Mouse (Mus musculus): ENCODE measurements around the gene Cdh13. TPM values are rescaled to one million over a fixed set of nuclear protein-coding genes. Genes with fewer than 3 reads are reported as not detected.

Gene Cdh13
- polyA plus RNA-seq, 1 experiment = 44.3 TPM

DNA sequence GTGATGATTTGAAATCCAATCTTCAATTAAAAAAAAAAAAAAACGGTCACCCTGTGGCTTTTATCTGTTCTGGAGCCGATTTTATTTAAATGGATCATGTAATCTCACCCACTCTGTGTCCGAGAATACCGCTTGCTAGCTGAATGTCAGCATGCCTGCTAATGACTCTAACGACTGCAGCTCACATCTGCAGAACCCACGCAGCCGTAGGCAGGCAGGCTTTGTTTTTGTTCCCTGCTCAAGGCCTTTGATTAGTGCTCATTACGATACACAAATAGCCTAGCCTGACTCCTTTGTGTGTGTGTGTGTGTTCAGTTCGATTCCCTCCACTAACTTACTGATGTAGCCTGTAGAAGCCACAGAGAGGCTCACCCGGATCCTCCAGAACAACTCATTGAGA is 531.5 kb downstream of the Cdh13 start:
- Histone ChIP-seq H3K4me3 (replicated peaks; ENCODE audit: extremely low read depth, low read depth, low read length) (no peak overlapping the region), H3K4me1 (ENCODE audit: control insufficient read depth, insufficient read depth, low read length) (no peaks in the 10 kb centered on the region)
- TF ChIP-seq POLR2A (IDR thresholded peaks at IDR 0.05; ENCODE audit: borderline replicate concordance, extremely low read depth, low read depth, low read length) (no peak), CTCF (IDR thresholded peaks at IDR 0.05; ENCODE audit: insufficient read depth, low read length) (no peak)
- DNase-seq = no peak
- WGBS = 73% methylated on average over 10 of the region's 10 CpGs

DNA sequence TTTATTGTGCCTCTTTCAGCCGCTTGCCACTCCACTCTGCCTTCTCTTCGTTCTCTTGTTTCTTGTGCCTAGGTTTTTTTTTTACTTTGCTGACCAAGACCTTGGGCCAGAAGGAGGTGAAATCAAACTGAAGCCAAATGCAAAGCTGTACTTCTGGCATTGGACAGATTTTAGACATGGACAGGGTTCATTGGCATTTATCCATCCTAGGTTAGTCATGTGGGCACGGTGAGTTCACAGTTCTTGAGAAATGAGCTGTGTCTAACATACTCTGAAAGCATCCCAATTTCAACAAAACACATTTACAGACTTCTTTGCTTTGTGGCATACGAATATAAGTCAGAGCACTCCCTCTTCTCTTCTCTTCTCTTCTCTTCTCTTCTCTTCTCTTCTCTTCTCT is 543.2 kb downstream of the Cdh13 start:
- TF ChIP-seq POLR2A (IDR thresholded peaks at IDR 0.05; ENCODE audit: borderline replicate concordance, extremely low read depth, low read depth, low read length) (no peak), CTCF (IDR thresholded peaks at IDR 0.05; ENCODE audit: insufficient read depth, low read length) (no peak)

DNA sequence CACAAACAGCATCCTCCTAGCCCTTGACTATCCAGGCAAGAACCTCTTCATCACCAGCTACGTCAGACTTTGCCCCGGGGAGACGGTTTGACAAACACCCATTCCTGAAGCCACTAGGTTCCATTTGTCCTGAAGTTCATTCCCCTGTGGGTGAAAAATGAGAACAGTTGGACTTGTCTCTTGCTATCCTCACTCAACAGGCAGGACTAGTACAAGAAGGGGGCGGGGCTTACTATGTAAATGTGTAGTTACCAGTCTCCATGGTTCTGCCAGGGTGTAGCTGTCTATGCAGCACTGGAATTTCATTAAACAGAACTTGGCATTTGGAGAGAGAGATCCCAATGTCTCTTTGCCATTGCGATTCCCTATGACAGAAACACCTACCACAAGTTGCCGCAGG is 544.2 kb downstream of the Cdh13 start:
- 84% methylated on average over 6 of the region's 6 CpGs for WGBS
- Histone ChIP-seq H3K4me3 (replicated peaks; ENCODE audit: extremely low read depth, low read depth, low read length) (no peak overlapping the region), H3K4me1 (ENCODE audit: control insufficient read depth, insufficient read depth, low read length) (no peaks in the 10 kb centered on the region)
- no peak for DNase-seq
- TF ChIP-seq CTCF (IDR thresholded peaks at IDR 0.05; ENCODE audit: insufficient read depth, low read length) (no peak), POLR2A (IDR thresholded peaks at IDR 0.05; ENCODE audit: borderline replicate concordance, extremely low read depth, low read depth, low read length) (no peak)

More for the DNA sequence above, 543.2 kb downstream of the Cdh13 start:
- Histone ChIP-seq H3K4me3 (replicated peaks; ENCODE audit: extremely low read depth, low read depth, low read length) (no peak overlapping the region), H3K4me1 (ENCODE audit: control insufficient read depth, insufficient read depth, low read length) (no peaks in the 10 kb centered on the region)
- DNase-seq = no peak
- 75% methylated on average over 4 of the region's 4 CpGs for WGBS

DNA sequence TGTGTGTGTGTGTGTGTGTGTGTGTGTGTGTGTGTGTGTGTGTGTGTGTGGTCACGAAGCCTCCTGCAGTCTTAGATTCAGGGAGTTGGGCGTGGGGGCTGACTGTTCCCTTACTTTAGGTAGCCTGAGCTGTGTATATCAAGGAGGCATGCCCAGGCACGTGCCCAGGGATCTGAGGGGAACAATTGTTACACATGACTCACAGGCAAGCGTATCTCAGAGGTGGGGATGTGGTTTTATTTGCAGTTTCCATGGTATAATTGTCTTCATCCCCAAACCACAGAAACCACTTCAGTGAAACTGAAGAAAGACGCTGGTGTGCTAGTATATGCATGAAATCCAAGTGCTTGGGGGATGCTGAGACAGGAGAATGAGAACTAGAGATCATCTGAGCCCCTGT is 546.8 kb downstream of the Cdh13 start:
- 46% methylated on average over 5 of the region's 5 CpGs for WGBS
- H3K4me3 ChIP-seq (replicated peaks; ENCODE audit: extremely low read depth, low read depth, low read length) = no peak overlapping the region
- no peak for TF ChIP-seq CTCF (IDR thresholded peaks at IDR 0.05; ENCODE audit: insufficient read depth, low read length)
- no peak for TF ChIP-seq POLR2A (IDR thresholded peaks at IDR 0.05; ENCODE audit: borderline replicate concordance, extremely low read depth, low read depth, low read length)
- H3K4me1 ChIP-seq (ENCODE audit: control insufficient read depth, insufficient read depth, low read length) = no peaks in the 10 kb centered on the region
- DNase-seq = no peak

DNA sequence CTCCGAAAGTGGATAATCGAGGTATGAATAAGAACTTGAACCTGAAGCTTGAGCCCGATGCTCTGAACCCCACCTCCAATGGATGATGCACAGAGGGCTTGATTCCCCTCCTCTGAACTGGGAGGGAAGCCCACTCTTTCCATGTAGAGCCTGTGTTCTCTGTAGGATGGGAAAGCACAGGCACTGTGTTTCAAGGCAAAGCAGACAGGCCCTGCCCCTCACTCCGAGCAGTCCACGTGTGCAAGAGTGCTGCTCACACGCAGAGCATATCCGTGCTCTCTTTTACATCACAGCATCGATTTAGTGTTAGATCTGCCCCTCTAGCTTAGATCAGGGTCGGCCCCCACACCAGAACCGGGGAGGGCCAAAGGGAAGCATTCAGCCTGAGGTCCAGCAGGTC is 547.5 kb downstream of the Cdh13 start:
- 79% methylated on average over 10 of the region's 10 CpGs for WGBS
- H3K4me3 ChIP-seq (replicated peaks; ENCODE audit: extremely low read depth, low read depth, low read length) = no peak overlapping the region
- TF ChIP-seq POLR2A (IDR thresholded peaks at IDR 0.05; ENCODE audit: borderline replicate concordance, extremely low read depth, low read depth, low read length) = no peak
- no peak for TF ChIP-seq CTCF (IDR thresholded peaks at IDR 0.05; ENCODE audit: insufficient read depth, low read length)
- no peaks in the 10 kb centered on the region for H3K4me1 ChIP-seq (ENCODE audit: control insufficient read depth, insufficient read depth, low read length)
- no peak for DNase-seq

DNA sequence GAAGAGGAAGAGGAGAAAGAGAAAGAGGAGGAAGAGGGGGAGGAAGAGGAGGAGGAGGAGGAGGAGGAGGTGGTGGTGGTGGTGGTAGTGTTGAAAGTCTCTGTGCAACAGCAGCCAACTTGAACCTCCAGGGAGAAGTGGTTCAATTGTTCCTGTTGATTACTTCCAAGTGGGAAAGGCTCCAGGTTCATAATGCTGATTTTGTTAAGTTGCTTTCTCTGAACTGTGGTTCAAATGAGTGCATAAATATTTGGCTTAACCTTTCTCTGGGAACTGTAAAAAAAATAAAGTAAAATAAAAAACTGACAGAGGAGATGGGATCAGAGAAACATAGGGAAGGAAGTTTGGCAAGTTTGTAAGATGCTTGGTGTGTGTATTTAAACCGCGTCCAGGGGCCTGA is 555.3 kb downstream of the Cdh13 start:
- no peaks in the 10 kb centered on the region for H3K4me1 ChIP-seq (ENCODE audit: control insufficient read depth, insufficient read depth, low read length)
- no peak overlapping the region for H3K4me3 ChIP-seq (replicated peaks; ENCODE audit: extremely low read depth, low read depth, low read length)
- TF ChIP-seq POLR2A (IDR thresholded peaks at IDR 0.05; ENCODE audit: borderline replicate concordance, extremely low read depth, low read depth, low read length) (no peak), CTCF (IDR thresholded peaks at IDR 0.05; ENCODE audit: insufficient read depth, low read length) (no peak)
- no peak for DNase-seq
- WGBS = 61% methylated on average over 2 of the region's 2 CpGs

DNA sequence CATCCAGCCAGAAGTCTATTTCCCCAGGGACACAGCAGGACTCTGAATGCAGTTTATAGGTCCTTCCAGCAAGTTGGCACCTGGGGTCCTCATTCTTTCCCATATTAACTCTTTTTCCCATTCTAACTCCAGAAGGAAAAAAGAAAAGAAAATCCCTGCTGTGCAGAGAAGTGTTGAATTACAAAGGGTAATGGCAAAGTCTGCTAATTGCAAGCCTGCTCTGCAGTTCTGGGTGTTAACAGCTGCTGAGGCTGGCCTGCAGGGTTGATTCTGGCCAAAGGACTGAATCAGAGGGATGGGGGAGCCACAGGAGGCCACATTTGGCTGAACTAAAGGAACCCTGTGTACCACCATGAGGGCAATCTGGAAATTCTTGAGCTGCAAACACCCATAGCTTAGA is 562.2 kb downstream of the Cdh13 start:
- no peak for DNase-seq
- Histone ChIP-seq H3K4me1 (ENCODE audit: control insufficient read depth, insufficient read depth, low read length) (no peaks in the 10 kb centered on the region), H3K4me3 (replicated peaks; ENCODE audit: extremely low read depth, low read depth, low read length) (no peak overlapping the region)
- no peak for TF ChIP-seq CTCF (IDR thresholded peaks at IDR 0.05; ENCODE audit: insufficient read depth, low read length)
- no peak for TF ChIP-seq POLR2A (IDR thresholded peaks at IDR 0.05; ENCODE audit: borderline replicate concordance, extremely low read depth, low read depth, low read length)

DNA sequence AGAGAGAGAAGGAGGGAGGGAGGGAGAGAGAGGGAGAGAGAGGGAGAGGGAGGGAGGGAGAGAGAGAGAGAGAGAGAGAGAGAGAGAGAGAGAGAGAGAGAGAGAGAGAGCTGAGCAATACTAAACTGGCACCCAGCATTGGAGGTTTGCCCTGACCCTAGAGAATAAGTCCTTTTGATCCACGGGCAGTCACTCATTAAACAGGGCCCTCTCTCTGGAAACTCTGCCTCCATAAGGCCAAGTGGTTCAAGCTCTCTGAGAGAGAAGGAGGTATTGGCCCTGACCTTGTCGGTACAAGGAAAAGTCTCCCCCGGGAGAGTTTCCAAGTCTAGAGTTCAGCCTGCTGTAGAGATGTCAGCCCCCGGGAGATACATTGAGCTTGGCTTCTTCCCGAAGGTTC is 564.5 kb downstream of the Cdh13 start:
- TF ChIP-seq POLR2A (IDR thresholded peaks at IDR 0.05; ENCODE audit: borderline replicate concordance, extremely low read depth, low read depth, low read length) = no peak
- TF ChIP-seq CTCF (IDR thresholded peaks at IDR 0.05; ENCODE audit: insufficient read depth, low read length) = no peak
- WGBS = 48% methylated on average over 5 of the region's 5 CpGs
- H3K4me3 ChIP-seq (replicated peaks; ENCODE audit: extremely low read depth, low read depth, low read length) = no peak overlapping the region
- H3K4me1 ChIP-seq (ENCODE audit: control insufficient read depth, insufficient read depth, low read length) = no peaks in the 10 kb centered on the region
- no peak for DNase-seq

DNA sequence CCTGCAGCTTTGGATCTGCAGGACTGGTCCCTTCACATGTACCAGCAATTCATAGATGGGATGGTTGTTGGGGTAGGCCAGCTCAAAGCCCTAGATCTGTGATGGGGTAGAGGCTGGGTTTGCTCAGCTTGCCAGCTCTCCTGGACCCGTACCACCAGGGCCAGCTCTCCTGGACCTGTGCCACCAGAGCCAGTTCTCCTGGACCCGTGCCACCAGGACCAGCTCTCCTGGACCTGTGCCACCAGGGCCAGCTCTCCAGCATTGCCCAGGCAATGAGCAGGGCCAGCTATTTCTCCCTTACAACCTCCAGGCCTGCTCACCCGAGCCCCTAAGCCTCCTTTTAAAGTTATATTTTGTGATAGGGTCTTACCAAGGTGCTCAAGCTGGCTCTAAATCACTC is 566.0 kb downstream of the Cdh13 start:
- H3K4me1 ChIP-seq (ENCODE audit: control insufficient read depth, insufficient read depth, low read length) = no peaks in the 10 kb centered on the region
- H3K4me3 ChIP-seq (replicated peaks; ENCODE audit: extremely low read depth, low read depth, low read length) = no peak overlapping the region
- 55% methylated on average over 3 of the region's 3 CpGs for WGBS
- TF ChIP-seq CTCF (IDR thresholded peaks at IDR 0.05; ENCODE audit: insufficient read depth, low read length) = no peak
- TF ChIP-seq POLR2A (IDR thresholded peaks at IDR 0.05; ENCODE audit: borderline replicate concordance, extremely low read depth, low read depth, low read length) = no peak
- DNase-seq = no peak

DNA sequence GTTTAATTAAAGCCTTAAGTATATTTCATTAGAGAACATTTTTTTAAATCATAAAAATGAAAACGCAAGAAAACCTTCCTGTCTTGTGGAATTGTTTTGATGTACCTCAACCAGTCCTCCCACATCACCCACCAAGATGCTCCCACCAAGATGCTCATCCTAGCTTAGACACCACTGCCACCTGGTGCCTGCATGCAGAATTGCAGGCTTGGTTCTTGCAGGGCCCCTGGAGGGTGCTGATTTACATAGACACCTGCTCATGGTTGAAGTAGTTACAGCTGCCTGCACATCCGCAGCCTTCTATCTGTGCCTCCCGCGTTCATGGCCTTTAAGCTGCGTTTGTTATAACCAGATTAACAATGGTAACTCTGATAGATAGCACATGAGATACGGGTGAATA is 566.8 kb downstream of the Cdh13 start:
- WGBS = 30% methylated on average over 6 of the region's 6 CpGs
- Histone ChIP-seq H3K4me1 (ENCODE audit: control insufficient read depth, insufficient read depth, low read length) (no peaks in the 10 kb centered on the region), H3K4me3 (replicated peaks; ENCODE audit: extremely low read depth, low read depth, low read length) (no peak overlapping the region)
- peak; percentile 38 for DNase-seq
- TF ChIP-seq CTCF (IDR thresholded peaks at IDR 0.05; ENCODE audit: insufficient read depth, low read length) = peak; percentile 92
- no peak for TF ChIP-seq POLR2A (IDR thresholded peaks at IDR 0.05; ENCODE audit: borderline replicate concordance, extremely low read depth, low read depth, low read length)

DNA sequence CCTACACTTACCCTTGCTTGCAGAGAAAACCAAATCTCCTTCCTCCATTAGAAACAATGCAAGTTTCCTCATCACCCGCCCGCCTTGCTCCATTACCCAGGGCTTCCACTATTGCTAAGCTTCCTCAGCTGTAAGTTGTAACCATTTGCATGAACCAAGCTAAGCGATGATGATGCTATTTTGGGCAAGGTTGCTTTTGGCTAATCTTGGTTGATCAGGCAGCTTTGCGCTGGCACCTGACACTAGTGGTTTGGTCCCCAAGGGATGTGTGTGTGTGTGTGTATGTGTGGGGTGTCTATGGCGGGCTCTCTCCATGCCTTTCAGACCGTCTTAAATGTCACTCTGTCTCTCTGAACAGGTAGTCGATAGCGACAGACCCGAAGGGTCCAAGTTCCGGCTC is 567.8 kb downstream of the Cdh13 start:
- WGBS = 86% methylated on average over 10 of the region's 10 CpGs
- Histone ChIP-seq H3K4me1 (ENCODE audit: control insufficient read depth, insufficient read depth, low read length) (no peaks in the 10 kb centered on the region), H3K4me3 (replicated peaks; ENCODE audit: extremely low read depth, low read depth, low read length) (no peak overlapping the region)
- TF ChIP-seq CTCF (IDR thresholded peaks at IDR 0.05; ENCODE audit: insufficient read depth, low read length) (no peak), POLR2A (IDR thresholded peaks at IDR 0.05; ENCODE audit: borderline replicate concordance, extremely low read depth, low read depth, low read length) (no peak)
- DNase-seq = no peak
